Comparison of ENCODE assay signal across 18 mouse cellular contexts in genomic region chr17:80535633-80536032, GRCm38 (mm10). TPM values are rescaled to one million over a fixed set of nuclear protein-coding genes. Genes with fewer than 3 reads are reported as not detected.
DNase-seq lines count a peak whose midpoint lies in the region; ATAC-seq and TF ChIP-seq lines count a peak whose summit lies in the region.
"Had no signal": no experiment of that assay in that cellular context is flagged by ENCODE, and none has a peak within 500 bp of the region (broad histone marks: within the 10 kb centered on the region; RNA-seq: fewer than 3 reads in every experiment).

No protein-coding gene starts in this region.

- no peaks in the 10 kb centered on the region for H3K9me3 ChIP-seq in forebrain, embryonic 14.5 days (replicated peaks; ENCODE audit: control insufficient read depth, low read length)
- no peaks in the 10 kb centered on the region for H3K9me3 ChIP-seq in forebrain, embryonic 13.5 days (replicated peaks)
- no peaks in the 10 kb centered on the region for H3K9me3 ChIP-seq in intestine, embryonic 14.5 days (ENCODE audit: control insufficient read depth, low read length)
- H3K9me3 ChIP-seq in intestine, embryonic 15.5 days = no peaks in the 10 kb centered on the region
- no peaks in the 10 kb centered on the region for H3K9me3 ChIP-seq in lung, postnatal 0 days (ENCODE audit: low read length)
- no peaks in the 10 kb centered on the region for H3K9me3 ChIP-seq in limb, embryonic 10.5 days (replicated peaks)
- peaks cover 3% of the 10 kb centered on the region; the same call in 1 of the 2 replicates for H3K9me3 ChIP-seq in hindbrain, embryonic 16.5 days (ENCODE audit: control insufficient read depth, low read length)
- H3K9me3 ChIP-seq: kidney, embryonic 15.5 days had no signal

- H3K36me3 ChIP-seq in forebrain, embryonic 14.5 days (ENCODE audit: control insufficient read depth, insufficient read depth, low read length) = no peaks in the 10 kb centered on the region
- no peaks in the 10 kb centered on the region for H3K36me3 ChIP-seq in forebrain, embryonic 13.5 days (ENCODE audit: poor library complexity, severe bottlenecking)
- H3K36me3 ChIP-seq in intestine, embryonic 14.5 days (ENCODE audit: control insufficient read depth, insufficient read depth, low read length) = no peaks in the 10 kb centered on the region
- H3K36me3 ChIP-seq in intestine, embryonic 15.5 days = no peaks in the 10 kb centered on the region
- no peaks in the 10 kb centered on the region for H3K36me3 ChIP-seq in lung, postnatal 0 days (ENCODE audit: insufficient read depth, low read length)
- no peaks in the 10 kb centered on the region for H3K36me3 ChIP-seq in limb, embryonic 10.5 days
- no peaks in the 10 kb centered on the region for H3K36me3 ChIP-seq in hindbrain, embryonic 16.5 days (ENCODE audit: control insufficient read depth, insufficient read depth, low read length)
- H3K36me3 ChIP-seq: kidney, embryonic 15.5 days had no signal

- no peak for TF ChIP-seq EP300 in lung, postnatal 0 days (IDR thresholded peaks at IDR 0.05)

- no peak overlapping the region for H3K4me2 ChIP-seq in forebrain, embryonic 14.5 days (ENCODE audit: low read length)
- no peak overlapping the region for H3K4me2 ChIP-seq in forebrain, embryonic 13.5 days
- H3K4me2 ChIP-seq in intestine, embryonic 14.5 days (ENCODE audit: low read length) = no peak overlapping the region
- H3K4me2 ChIP-seq in intestine, embryonic 15.5 days (replicated peaks) = no peak overlapping the region
- no peak overlapping the region for H3K4me2 ChIP-seq in lung, postnatal 0 days (replicated peaks; ENCODE audit: low read depth, low read length)
- no peak overlapping the region for H3K4me2 ChIP-seq in hindbrain, embryonic 16.5 days (ENCODE audit: low read length)
- H3K4me2 ChIP-seq: kidney, embryonic 15.5 days had no signal

- 67% methylated on average over 6 of the region's 6 CpGs for WGBS in forebrain, embryonic 14.5 days
- WGBS in forebrain, embryonic 13.5 days = 75% methylated on average over 6 of the region's 6 CpGs
- WGBS in intestine, embryonic 14.5 days = 67% methylated on average over 6 of the region's 6 CpGs
- 53% methylated on average over 6 of the region's 6 CpGs for whole genome bisulfite sequencing in intestine, embryonic 15.5 days
- 43% methylated on average over 6 of the region's 6 CpGs for WGBS in lung, postnatal 0 days
- WGBS in limb, embryonic 10.5 days = 86% methylated on average over 6 of the region's 6 CpGs
- 66% methylated on average over 6 of the region's 6 CpGs for WGBS in hindbrain, embryonic 16.5 days

- H3K27ac ChIP-seq in forebrain, embryonic 14.5 days (ENCODE audit: low read depth, low read length) = no peak overlapping the region
- H3K27ac ChIP-seq in forebrain, embryonic 13.5 days = no peak overlapping the region
- H3K27ac ChIP-seq in intestine, embryonic 14.5 days (ENCODE audit: low read depth) = no peak overlapping the region
- H3K27ac ChIP-seq in intestine, embryonic 15.5 days = no peak overlapping the region
- H3K27ac ChIP-seq in lung, postnatal 0 days (ENCODE audit: low read length) = no peak overlapping the region
- no peak overlapping the region for H3K27ac ChIP-seq in limb, embryonic 10.5 days
- no peak overlapping the region for H3K27ac ChIP-seq in hindbrain, embryonic 16.5 days (ENCODE audit: low read depth, low read length)
- H3K27ac ChIP-seq: gastrocnemius, adult 2 months; heart, adult 2 months; kidney, embryonic 15.5 days had no signal

- TF ChIP-seq CTCF in lung, postnatal 0 days (IDR thresholded peaks at IDR 0.05) = no peak

- peak; percentile 46; the same call in 1 of the 2 replicates for ATAC-seq in forebrain, embryonic 14.5 days
- ATAC-seq in forebrain, embryonic 13.5 days = no peak
- no peak for ATAC-seq in intestine, embryonic 14.5 days (replicated peaks; ENCODE audit: low FRiP score, low TSS enrichment, low read depth)
- ATAC-seq in intestine, embryonic 15.5 days = no peak
- no peak for ATAC-seq in lung, postnatal 0 days
- ATAC-seq in hindbrain, embryonic 16.5 days = no peak
- ATAC-seq: inflammation-experienced regulatory T-cells, adult 6 months; liver, postnatal 0 days had no signal

- no peak overlapping the region for H3K4me3 ChIP-seq in forebrain, embryonic 14.5 days (ENCODE audit: low read depth, low read length)
- H3K4me3 ChIP-seq in forebrain, embryonic 13.5 days = no peak overlapping the region
- no peak overlapping the region for H3K4me3 ChIP-seq in intestine, embryonic 14.5 days (ENCODE audit: low read depth, low read length)
- no peak overlapping the region for H3K4me3 ChIP-seq in intestine, embryonic 15.5 days (replicated peaks)
- no peak overlapping the region for H3K4me3 ChIP-seq in lung, postnatal 0 days (ENCODE audit: low read depth, low read length)
- H3K4me3 ChIP-seq in limb, embryonic 10.5 days = no peak overlapping the region
- no peak overlapping the region for H3K4me3 ChIP-seq in hindbrain, embryonic 16.5 days (ENCODE audit: low read length)
- H3K4me3 ChIP-seq: erythroblast, embryonic 14.5 days; gastrocnemius, adult 2 months; heart, adult 2 months; kidney, embryonic 15.5 days had no signal

- H3K9ac ChIP-seq in forebrain, embryonic 14.5 days (ENCODE audit: low read length) = no peak overlapping the region
- H3K9ac ChIP-seq in forebrain, embryonic 13.5 days = no peak overlapping the region
- H3K9ac ChIP-seq in intestine, embryonic 14.5 days (ENCODE audit: low read length) = no peak overlapping the region
- H3K9ac ChIP-seq in intestine, embryonic 15.5 days = no peak overlapping the region
- H3K9ac ChIP-seq in lung, postnatal 0 days (replicated peaks; ENCODE audit: low read depth) = no peak overlapping the region
- H3K9ac ChIP-seq in hindbrain, embryonic 16.5 days (ENCODE audit: low read depth, low read length) = no peak overlapping the region
- H3K9ac ChIP-seq: kidney, embryonic 15.5 days; liver, postnatal 0 days had no signal

- no peaks in the 10 kb centered on the region for H3K27me3 ChIP-seq in forebrain, embryonic 14.5 days (replicated peaks; ENCODE audit: control insufficient read depth, insufficient read depth, low read length)
- H3K27me3 ChIP-seq in forebrain, embryonic 13.5 days = no peaks in the 10 kb centered on the region
- no peaks in the 10 kb centered on the region for H3K27me3 ChIP-seq in intestine, embryonic 14.5 days (replicated peaks; ENCODE audit: control insufficient read depth, insufficient read depth, low read length)
- no peaks in the 10 kb centered on the region for H3K27me3 ChIP-seq in intestine, embryonic 15.5 days (replicated peaks)
- H3K27me3 ChIP-seq in lung, postnatal 0 days (replicated peaks; ENCODE audit: insufficient read depth, low read length) = no peaks in the 10 kb centered on the region
- no peaks in the 10 kb centered on the region for H3K27me3 ChIP-seq in limb, embryonic 10.5 days (ENCODE audit: low read depth, poor library complexity, severe bottlenecking)
- H3K27me3 ChIP-seq in hindbrain, embryonic 16.5 days (replicated peaks; ENCODE audit: control insufficient read depth, insufficient read depth, low read length) = no peaks in the 10 kb centered on the region
- H3K27me3 ChIP-seq: kidney, embryonic 15.5 days had no signal

- DNase-seq in forebrain, embryonic 14.5 days (ENCODE audit: low spot score) = peak; percentile 58
- DNase-seq in intestine, embryonic 14.5 days (ENCODE audit: low spot score) = peak; percentile 13
- DNase-seq in lung, postnatal 14 days = peak; percentile 8
- DNase-seq in lung, postnatal 0 days (ENCODE audit: low spot score) = no peak
- DNase-seq in limb, embryonic 10.5 days (ENCODE audit: low spot score) = peak; percentile 12
- DNase-seq: B cell, adult 2 months; cerebellum, postnatal 36 days; gastrocnemius, adult 2 months; heart, adult 2 months; liver; liver, postnatal 0 days; midbrain, embryonic 14.5 days had no signal

- H3K4me1 ChIP-seq in forebrain, embryonic 14.5 days (ENCODE audit: control insufficient read depth, insufficient read depth, low read length) = no peaks in the 10 kb centered on the region
- no peaks in the 10 kb centered on the region for H3K4me1 ChIP-seq in forebrain, embryonic 13.5 days
- no peaks in the 10 kb centered on the region for H3K4me1 ChIP-seq in intestine, embryonic 14.5 days (replicated peaks; ENCODE audit: control insufficient read depth, insufficient read depth, low read length)
- H3K4me1 ChIP-seq in intestine, embryonic 15.5 days (replicated peaks) = no peaks in the 10 kb centered on the region
- H3K4me1 ChIP-seq in lung, postnatal 0 days (ENCODE audit: insufficient read depth, low read depth, low read length) = no peaks in the 10 kb centered on the region
- H3K4me1 ChIP-seq in limb, embryonic 10.5 days = no peaks in the 10 kb centered on the region
- H3K4me1 ChIP-seq in hindbrain, embryonic 16.5 days (ENCODE audit: control insufficient read depth, insufficient read depth, low read depth, low read length) = no peaks in the 10 kb centered on the region
- H3K4me1 ChIP-seq: kidney, embryonic 15.5 days had no signal

RNA-seq across cellular contexts. Expression of gene Cdkl4, which starts 42.0 kb away (rescaled TPM):
- 3.6 and 4.8 TPM in 2 replicates for polyA plus RNA-seq in forebrain, embryonic 14.5 days (2014; fragmentation: Nextera tagmentation; extraction: Ambion mirVana)
- polyA plus RNA-seq in forebrain, embryonic 13.5 days (2015; fragmentation: Nextera tagmentation; extraction: Ambion mirVana) = 1.5 and 3.6 TPM in 2 replicates
- 0.51 and 0.62 TPM in 2 replicates for polyA plus RNA-seq in intestine, embryonic 14.5 days (2014; fragmentation: Nextera tagmentation; extraction: Ambion mirVana)
- 0.45 and 0.64 TPM in 2 replicates for polyA plus RNA-seq in intestine, embryonic 15.5 days (2015; fragmentation: Nextera tagmentation; extraction: Ambion mirVana)
- 3.4 and 4.9 TPM in 2 replicates for polyA plus RNA-seq in lung, postnatal 0 days (2015; fragmentation: Nextera tagmentation; extraction: Ambion mirVana)
- polyA plus RNA-seq in limb, embryonic 10.5 days (2016; fragmentation: Nextera tagmentation; extraction: Ambion mirVana) = 0.14 and 0.51 TPM in 2 replicates
- polyA plus RNA-seq in hindbrain, embryonic 16.5 days (2015; fragmentation: Nextera tagmentation; extraction: Ambion mirVana) = 7.3 and 7.9 TPM in 2 replicates
- polyA plus RNA-seq: erythroblast, embryonic 14.5 days had no signal

RNA-seq across cellular contexts. Expression of gene Sos1, which starts 55.4 kb away (rescaled TPM):
- polyA plus RNA-seq in forebrain, embryonic 14.5 days (2014; fragmentation: Nextera tagmentation; extraction: Ambion mirVana) = 7.9 and 9.3 TPM in 2 replicates
- polyA plus RNA-seq in forebrain, embryonic 13.5 days (2015; fragmentation: Nextera tagmentation; extraction: Ambion mirVana) = 6.6 and 6.9 TPM in 2 replicates
- 8.1 and 8.4 TPM in 2 replicates for polyA plus RNA-seq in intestine, embryonic 14.5 days (2014; fragmentation: Nextera tagmentation; extraction: Ambion mirVana)
- polyA plus RNA-seq in intestine, embryonic 15.5 days (2015; fragmentation: Nextera tagmentation; extraction: Ambion mirVana) = 4.7 and 4.9 TPM in 2 replicates
- 2.6 and 3.1 TPM in 2 replicates for polyA plus RNA-seq in lung, postnatal 0 days (2015; fragmentation: Nextera tagmentation; extraction: Ambion mirVana)
- 4.2 and 4.6 TPM in 2 replicates for polyA plus RNA-seq in limb, embryonic 10.5 days (2016; fragmentation: Nextera tagmentation; extraction: Ambion mirVana)
- polyA plus RNA-seq in hindbrain, embryonic 16.5 days (2015; fragmentation: Nextera tagmentation; extraction: Ambion mirVana) = 6.1 and 6.5 TPM in 2 replicates
